ENCODE assay signal across 10 mouse cellular contexts in genomic region chr6:38145463-38146065, GRCm38 (mm10). TPM values are rescaled to one million over a fixed set of nuclear protein-coding genes. Genes with fewer than 3 reads are reported as not detected.
DNase-seq lines count a peak whose midpoint lies in the region; ATAC-seq and TF ChIP-seq lines count a peak whose summit lies in the region.
"Had no signal": no experiment of that assay in that cellular context is flagged by ENCODE, and none has a peak within 500 bp of the region (broad histone marks: within the 10 kb centered on the region; RNA-seq: fewer than 3 reads in every experiment).

No protein-coding gene starts in this region.

- peaks cover 85% of the 10 kb centered on the region for H3K36me3 ChIP-seq in midbrain, embryonic 13.5 days
- H3K36me3 ChIP-seq: liver, embryonic 12.5 days had no signal

- intact Hi-C loops in heart, postnatal 25 days (cut with DNase I): no loop called here

- H3K27ac ChIP-seq in embryonic fibroblast, embryonic 13.5 days (ENCODE audit: insufficient read depth, low read length): peak overlapping the region; percentile 73
- H3K27ac ChIP-seq in midbrain, embryonic 13.5 days: no peak overlapping the region

- no peaks in the 10 kb centered on the region for H3K27me3 ChIP-seq in midbrain, embryonic 13.5 days
- H3K27me3 ChIP-seq: liver, embryonic 12.5 days had no signal

- H3K4me2 ChIP-seq in midbrain, embryonic 13.5 days (replicated peaks): no peak overlapping the region
- H3K4me2 ChIP-seq: liver, embryonic 12.5 days had no signal

- no peak overlapping the region for H3K9ac ChIP-seq in midbrain, embryonic 13.5 days (replicated peaks)
- H3K9ac ChIP-seq: liver, embryonic 12.5 days had no signal

- DNase-seq in heart, adult 9 months (ENCODE audit: low spot score in 2 of 2): peak; percentile 37 to 61
- no peak for DNase-seq in heart, postnatal 25 days (ENCODE audit: low spot score)
- DNase-seq in A20 (ENCODE audit: low read depth, low spot score): peak; percentile 22
- peak; percentile 65 to 84 for DNase-seq in kidney, postnatal 25 days
- DNase-seq in urinary bladder, postnatal 25 days (ENCODE audit: low spot score): no peak
- no peak for DNase-seq in ovary, adult 18-20 months (ENCODE audit: low spot score)

- whole genome bisulfite sequencing in midbrain, embryonic 13.5 days: 65% methylated on average over 8 of the region's 8 CpGs

- no peak for ATAC-seq in midbrain, embryonic 13.5 days
- ATAC-seq: liver, embryonic 12.5 days had no signal

- H3K9me3 ChIP-seq in midbrain, embryonic 13.5 days: no peaks in the 10 kb centered on the region
- H3K9me3 ChIP-seq: liver, embryonic 12.5 days had no signal

- no peak for TF ChIP-seq CTCF in embryonic fibroblast, embryonic 13.5 days (IDR thresholded peaks at IDR 0.05; ENCODE audit: borderline replicate concordance, insufficient read depth, low read length)

- H3K4me1 ChIP-seq in embryonic fibroblast, embryonic 13.5 days (ENCODE audit: control insufficient read depth, insufficient read depth, low read length): peaks cover 17% of the 10 kb centered on the region
- no peaks in the 10 kb centered on the region for H3K4me1 ChIP-seq in midbrain, embryonic 13.5 days (replicated peaks)
- H3K4me1 ChIP-seq: liver, embryonic 12.5 days had no signal

- no peak for TF ChIP-seq POLR2A in embryonic fibroblast, embryonic 13.5 days (IDR thresholded peaks at IDR 0.05; ENCODE audit: low read depth, low read length)

- no peak overlapping the region for H3K4me3 ChIP-seq in embryonic fibroblast, embryonic 13.5 days (ENCODE audit: insufficient read depth, low read length)
- H3K4me3 ChIP-seq in midbrain, embryonic 13.5 days (replicated peaks): no peak overlapping the region
- H3K4me3 ChIP-seq: liver, embryonic 12.5 days had no signal

RNA-seq across cellular contexts. Expression of gene Atp6v0a4, which starts 21.2 kb away (rescaled TPM):
- total RNA-seq in heart, postnatal 25 days (2021): 1 to 10 TPM; 2.1 to 3.4 TPM
- polyA plus RNA-seq in embryonic fibroblast, embryonic 13.5 days (2011; ENCODE audit: insufficient read length, low read depth, missing spikeins): 0.44 TPM in 1 of 2 replicates, not detected in the other
- 0.05 and 0.13 TPM in 2 replicates for polyA plus RNA-seq in midbrain, embryonic 13.5 days (2015; fragmentation: Nextera tagmentation; extraction: Ambion mirVana)
- total RNA-seq: neutrophil, adult 5-6 weeks had no signal

RNA-seq across cellular contexts. Expression of gene Tmem213, which starts 36.5 kb away (rescaled TPM):
- not detected for total RNA-seq in heart, postnatal 25 days (2021)
- not detected in 2 replicates for polyA plus RNA-seq in embryonic fibroblast, embryonic 13.5 days (2011; ENCODE audit: insufficient read length, low read depth, missing spikeins)
- 0.27 TPM in 1 of 2 replicates, not detected in the other for polyA plus RNA-seq in midbrain, embryonic 13.5 days (2015; fragmentation: Nextera tagmentation; extraction: Ambion mirVana)
- total RNA-seq: neutrophil, adult 5-6 weeks had no signal
- polyA plus RNA-seq: liver, embryonic 12.5 days had no signal

Comparison
In these comparisons a context has a peak if more than half of its experiments do, and no peak if none do; other contexts are left out.
1. DNase-seq: peak in heart, adult 9 months (2 of 2), A20 (single experiment) and kidney, postnatal 25 days (2 of 2); none in heart, postnatal 25 days (single experiment), urinary bladder, postnatal 25 days (single experiment) and ovary, adult 18-20 months (single experiment).